Mouse (Mus musculus): ENCODE measurements around the gene Vmn2r38. TPM values are rescaled to one million over a fixed set of nuclear protein-coding genes. Genes with fewer than 3 reads are reported as not detected.
"Not testable (repeated sequence)": the region's sequence is repeated elsewhere in the genome, so short reads cannot be mapped to it uniquely, and the experiment has no call there.

Gene Vmn2r38
- not detected for total RNA-seq (2021)

DNA sequence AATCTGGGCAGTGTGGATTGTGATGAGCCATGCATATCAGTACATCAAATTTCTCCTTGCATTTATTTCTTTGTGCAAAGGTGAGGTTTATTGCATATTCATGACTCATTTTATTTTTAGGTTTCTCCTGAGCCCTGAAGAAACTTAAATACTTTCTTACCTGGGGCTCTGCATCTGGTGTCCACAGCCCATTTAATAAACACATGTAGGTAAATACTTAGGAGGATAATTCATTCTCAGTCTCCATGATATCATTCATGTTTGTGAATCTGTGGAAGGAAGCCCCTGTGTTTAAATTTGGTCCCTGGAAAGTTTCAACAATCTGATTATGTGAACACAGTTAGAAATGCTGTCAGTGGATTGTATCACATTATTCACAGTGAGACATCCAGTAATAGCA is at the start of gene Vmn2r38:
Gene Vmn2r38 (minus strand): TSS at position 101 of the 400 bp plus-strand sequence.
- intact Hi-C loops (cut with DNase I); DNase-seq (ENCODE audit: extremely low spot score in 1 of 2, low spot score in 2 of 2): not testable (repeated sequence)

DNA sequence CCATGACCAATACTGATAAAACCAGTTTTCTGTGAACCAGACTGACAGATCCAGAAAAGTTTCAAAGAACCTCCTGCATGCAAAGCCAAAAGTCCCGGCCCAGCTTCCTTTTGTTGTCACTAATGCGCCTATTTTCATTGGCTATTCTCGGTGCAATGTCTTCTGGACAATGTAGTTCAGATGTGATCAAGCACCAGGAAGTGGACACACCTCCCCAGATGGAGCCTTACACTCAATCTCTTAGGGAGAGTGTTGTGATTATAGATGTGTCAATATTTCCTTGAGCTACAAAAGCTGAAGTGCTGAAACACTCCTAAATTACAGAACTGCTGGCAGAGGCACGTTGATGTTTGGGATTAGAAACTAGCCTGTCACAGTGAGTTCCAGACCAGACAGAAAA is 32.3 kb downstream of the Vmn2r38 start:
- DNase-seq (ENCODE audit: extremely low spot score in 1 of 2, low spot score in 2 of 2); intact Hi-C loops (cut with DNase I): not testable (repeated sequence)

DNA sequence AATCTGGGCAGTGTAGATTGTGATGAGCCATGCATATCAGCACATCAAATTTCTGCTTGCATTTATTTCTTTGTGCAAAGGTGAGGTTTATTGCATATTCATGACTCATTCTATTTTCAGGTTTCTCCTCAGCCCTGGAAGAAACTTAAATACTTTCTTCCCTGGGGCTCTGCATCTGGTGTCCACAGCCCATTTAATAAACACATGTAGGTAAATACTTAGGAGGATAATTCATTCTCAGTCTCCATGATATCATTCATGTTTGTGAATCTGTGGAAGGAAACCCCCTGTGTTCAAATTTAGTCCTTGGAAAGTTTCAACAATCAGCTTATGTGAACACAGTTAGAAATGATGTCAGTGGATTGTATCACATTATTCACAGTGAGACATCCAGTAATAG is 67.0 kb downstream of the Vmn2r38 start, which contains the start of gene Vmn2r39:
Gene Vmn2r39 (minus strand): TSS at position 101 of the 400 bp plus-strand sequence.
- intact Hi-C loops (cut with DNase I) = not testable (repeated sequence)

More for the DNA sequence above, 67.0 kb downstream of the Vmn2r38 start, which contains the start of gene Vmn2r39:
- DNase-seq (ENCODE audit: extremely low spot score in 1 of 2, low spot score in 2 of 2) = not testable (repeated sequence)

Other genes starting within 250 kb of the Vmn2r38 start
- not detected for gene Vmn2r40, start 166.4 kb downstream of the Vmn2r38 start, total RNA-seq (2021)
- not detected for gene Vmn2r39, start 67.1 kb downstream of the Vmn2r38 start, total RNA-seq (2021)
- gene Vmn2r37, start 125.8 kb upstream of the Vmn2r38 start, total RNA-seq (2021) = not detected

All from left cerebral cortex, postnatal 10 days (tissue).